Mouse (Mus musculus): ENCODE measurements around the gene Msl2. TPM values are rescaled to one million over a fixed set of nuclear protein-coding genes. Genes with fewer than 3 reads are reported as not detected.
A peak's percentile ranks its signal among the peaks of the same experiment; 100 is the strongest.

Msl2 gene
- polyA plus RNA-seq, 1 experiment from 2014 or later = 5.7 TPM

DNA sequence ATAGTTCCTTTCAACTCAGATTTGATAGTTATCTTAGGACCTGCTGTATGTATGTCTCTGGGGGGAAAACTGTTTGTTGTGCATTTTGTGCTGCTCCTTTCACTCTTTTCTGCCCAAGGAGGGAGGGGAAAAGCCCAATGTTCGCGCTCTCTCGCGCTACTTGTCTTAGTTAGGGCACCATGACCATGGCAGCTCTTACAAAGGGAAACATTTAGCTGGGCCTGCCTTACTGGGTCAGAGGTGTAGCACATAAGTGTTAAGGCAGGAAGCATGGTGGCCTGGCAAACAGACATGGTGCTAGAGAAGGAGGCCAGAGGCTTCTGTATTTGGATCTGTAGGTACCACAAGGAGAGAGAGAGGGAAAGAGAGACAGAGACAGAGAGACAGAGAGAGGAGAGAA is 4.7 kb downstream of the Msl2 start:
- no peak overlapping the region for H3K9ac ChIP-seq (ENCODE audit: low read length)
- DNase-seq (ENCODE audit: low spot score) = no peak
- H3K4me3 ChIP-seq (ENCODE audit: low read depth, low read length) = no peak overlapping the region; the same call in 1 of the 2 replicates
- no peaks in the 10 kb centered on the region for H3K9me3 ChIP-seq (ENCODE audit: control insufficient read depth, low read length)
- no peak for ATAC-seq (ENCODE audit: insufficient number of reproducible peaks, low FRiP score, low TSS enrichment, low read depth)
- H3K36me3 ChIP-seq (ENCODE audit: control insufficient read depth, insufficient read depth, low read length) = no peaks in the 10 kb centered on the region
- WGBS = 88% methylated on average over 4 of the region's 4 CpGs
- H3K4me2 ChIP-seq (ENCODE audit: low read depth, severe bottlenecking) = peak overlapping the region; percentile 10
- peaks cover 19% of the 10 kb centered on the region for H3K4me1 ChIP-seq (ENCODE audit: control insufficient read depth, insufficient read depth, low read length)
- H3K27ac ChIP-seq (replicated peaks; ENCODE audit: low read depth, low read length) = no peak overlapping the region
- no peaks in the 10 kb centered on the region for H3K27me3 ChIP-seq (ENCODE audit: control insufficient read depth, insufficient read depth, low read length)

DNA sequence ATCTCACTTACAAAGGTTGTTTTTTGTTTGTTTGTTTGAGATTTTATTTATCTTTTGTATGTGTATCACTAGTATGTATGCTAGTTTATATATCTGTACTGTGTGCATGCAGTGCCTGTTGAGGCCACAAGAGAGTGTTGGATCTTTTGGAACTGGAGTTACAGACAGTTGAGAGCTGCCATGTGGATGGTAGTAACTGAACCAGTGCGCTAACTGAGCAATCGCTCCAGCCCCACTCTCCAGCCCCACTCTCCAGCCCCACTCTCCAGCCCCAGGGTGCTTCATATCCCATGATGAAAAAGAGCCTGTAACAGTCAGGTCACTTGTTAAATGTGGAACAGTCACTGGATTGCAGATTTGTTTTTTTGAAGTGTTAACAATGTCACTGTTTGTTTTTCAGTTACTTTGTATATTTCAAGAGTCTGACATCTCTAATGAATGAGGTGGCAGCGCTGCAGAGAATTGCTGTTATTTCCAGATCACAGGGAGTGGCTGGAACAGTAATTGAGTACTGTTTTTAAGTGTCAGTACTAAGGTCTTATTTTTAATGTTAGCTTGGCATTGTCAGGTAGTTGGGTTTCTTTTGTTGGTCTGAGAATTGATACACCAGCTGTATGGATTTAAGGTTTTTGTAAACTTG is 6.3 kb downstream of the Msl2 start:
- no peak for ATAC-seq (ENCODE audit: insufficient number of reproducible peaks, low FRiP score, low TSS enrichment, low read depth)
- H3K9me3 ChIP-seq (ENCODE audit: control insufficient read depth, low read length) = no peaks in the 10 kb centered on the region
- 77% methylated on average over 3 of the region's 3 CpGs for WGBS
- no peak overlapping the region for H3K9ac ChIP-seq (ENCODE audit: low read length)
- no peaks in the 10 kb centered on the region for H3K27me3 ChIP-seq (ENCODE audit: control insufficient read depth, insufficient read depth, low read length)
- no peak for DNase-seq (ENCODE audit: low spot score)
- no peak overlapping the region for H3K27ac ChIP-seq (replicated peaks; ENCODE audit: low read depth, low read length)
- peaks cover 19% of the 10 kb centered on the region for H3K4me1 ChIP-seq (ENCODE audit: control insufficient read depth, insufficient read depth, low read length)
- H3K36me3 ChIP-seq (ENCODE audit: control insufficient read depth, insufficient read depth, low read length) = no peaks in the 10 kb centered on the region
- H3K4me2 ChIP-seq (ENCODE audit: low read depth, severe bottlenecking) = no peak overlapping the region
- H3K4me3 ChIP-seq (ENCODE audit: low read depth, low read length) = no peak overlapping the region

DNA sequence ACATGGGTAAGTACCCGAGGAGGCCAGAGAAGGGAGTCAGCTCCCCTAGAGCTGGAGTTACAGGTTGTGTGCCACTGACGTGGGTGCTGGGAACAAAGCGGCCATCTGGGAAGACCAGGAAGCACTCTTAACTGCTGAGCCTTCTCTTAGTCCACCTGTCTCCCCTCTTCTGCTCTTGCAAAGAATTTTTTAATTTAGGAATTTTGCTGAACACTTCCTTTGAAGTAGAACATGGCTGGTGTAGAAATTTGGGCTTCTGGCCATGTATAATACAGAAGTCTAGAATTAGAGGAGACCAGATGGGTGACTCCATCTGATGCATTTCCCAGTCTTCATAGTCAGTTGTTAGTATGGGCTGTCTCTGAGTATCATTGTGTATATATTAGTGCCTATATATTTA is 9.8 kb downstream of the Msl2 start:
- H3K9ac ChIP-seq (ENCODE audit: low read length) = no peak overlapping the region
- H3K9me3 ChIP-seq (ENCODE audit: control insufficient read depth, low read length) = no peaks in the 10 kb centered on the region
- WGBS = 90% methylated on average over 3 of the region's 3 CpGs
- no peaks in the 10 kb centered on the region for H3K27me3 ChIP-seq (ENCODE audit: control insufficient read depth, insufficient read depth, low read length)
- no peak overlapping the region for H3K27ac ChIP-seq (replicated peaks; ENCODE audit: low read depth, low read length)
- ATAC-seq (ENCODE audit: insufficient number of reproducible peaks, low FRiP score, low TSS enrichment, low read depth) = no peak
- H3K4me2 ChIP-seq (ENCODE audit: low read depth, severe bottlenecking) = no peak overlapping the region
- no peaks in the 10 kb centered on the region for H3K36me3 ChIP-seq (ENCODE audit: control insufficient read depth, insufficient read depth, low read length)
- no peak for DNase-seq (ENCODE audit: low spot score)
- no peak overlapping the region for H3K4me3 ChIP-seq (ENCODE audit: low read depth, low read length)
- peaks cover 7% of the 10 kb centered on the region; the same call in 1 of the 2 replicates for H3K4me1 ChIP-seq (ENCODE audit: control insufficient read depth, insufficient read depth, low read length)

DNA sequence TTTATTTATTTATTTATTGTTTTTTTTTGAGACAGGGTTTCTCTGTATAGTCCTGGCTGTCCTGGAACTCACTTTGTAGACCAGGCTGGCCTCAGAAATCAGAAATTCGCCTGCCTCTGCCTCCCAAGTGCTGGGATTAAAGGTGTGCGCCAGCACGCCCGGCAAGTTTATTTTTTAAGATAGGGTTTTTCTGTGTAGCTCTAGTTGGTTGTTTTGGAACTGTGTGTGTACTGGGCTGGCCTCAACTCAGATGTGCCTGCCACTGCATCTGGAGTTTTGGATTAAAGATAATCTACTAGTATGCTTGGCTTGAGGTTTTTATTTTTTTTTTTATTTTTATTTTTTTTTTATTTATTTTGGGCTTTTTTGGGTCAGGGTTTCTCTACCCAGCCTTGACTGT is 21.5 kb downstream of the Msl2 start:
- Histone ChIP-seq H3K36me3 (ENCODE audit: control insufficient read depth, insufficient read depth, low read length) (peaks cover 6% of the 10 kb centered on the region; the same call in 1 of the 2 replicates), H3K4me2 (ENCODE audit: low read depth, severe bottlenecking) (no peak overlapping the region), H3K27me3 (ENCODE audit: control insufficient read depth, insufficient read depth, low read length) (no peaks in the 10 kb centered on the region), H3K4me1 (ENCODE audit: control insufficient read depth, insufficient read depth, low read length) (no peaks in the 10 kb centered on the region), H3K4me3 (ENCODE audit: low read depth, low read length) (no peak overlapping the region), H3K27ac (replicated peaks; ENCODE audit: low read depth, low read length) (no peak overlapping the region), H3K9ac (ENCODE audit: low read length) (no peak overlapping the region), H3K9me3 (ENCODE audit: control insufficient read depth, low read length) (0 out of 2 replicates have a peak, but pooled peaks cover 3% of the 10 kb centered on the region)
- ATAC-seq (ENCODE audit: insufficient number of reproducible peaks, low FRiP score, low TSS enrichment, low read depth) = no peak
- WGBS = 97% methylated on average over 4 of the region's 4 CpGs
- no peak for DNase-seq (ENCODE audit: low spot score)

DNA sequence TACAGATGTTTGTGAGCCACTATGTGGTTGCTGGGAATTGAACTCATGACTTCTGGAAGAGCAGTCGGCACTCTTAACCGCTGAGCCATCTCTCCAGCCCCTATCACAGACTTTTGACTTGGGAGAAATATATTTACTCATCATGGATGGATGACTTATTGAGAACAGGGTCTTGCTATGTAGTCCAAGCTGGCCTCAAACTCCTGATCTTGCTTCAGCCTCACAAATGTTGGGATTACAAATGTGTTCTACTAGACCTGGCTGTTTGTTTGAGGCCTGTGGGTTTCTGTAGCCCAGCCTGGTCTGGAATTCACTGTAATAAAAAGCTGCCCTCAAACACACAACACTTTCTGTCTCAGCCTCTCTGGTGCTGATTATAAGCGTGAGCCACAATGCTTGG is 22.6 kb downstream of the Msl2 start:
- ATAC-seq (ENCODE audit: insufficient number of reproducible peaks, low FRiP score, low TSS enrichment, low read depth) (no peak), DNase-seq (ENCODE audit: low spot score) (no peak)
- Histone ChIP-seq H3K27me3 (ENCODE audit: control insufficient read depth, insufficient read depth, low read length) (no peaks in the 10 kb centered on the region), H3K36me3 (ENCODE audit: control insufficient read depth, insufficient read depth, low read length) (peaks cover 10% of the 10 kb centered on the region; the same call in 1 of the 2 replicates), H3K9ac (ENCODE audit: low read length) (no peak overlapping the region), H3K4me3 (ENCODE audit: low read depth, low read length) (no peak overlapping the region), H3K9me3 (ENCODE audit: control insufficient read depth, low read length) (0 out of 2 replicates have a peak, but pooled peaks cover 3% of the 10 kb centered on the region), H3K4me2 (ENCODE audit: low read depth, severe bottlenecking) (no peak overlapping the region), H3K27ac (replicated peaks; ENCODE audit: low read depth, low read length) (no peak overlapping the region), H3K4me1 (ENCODE audit: control insufficient read depth, insufficient read depth, low read length) (no peaks in the 10 kb centered on the region)
- 95% methylated on average over 3 of the region's 3 CpGs for WGBS

DNA sequence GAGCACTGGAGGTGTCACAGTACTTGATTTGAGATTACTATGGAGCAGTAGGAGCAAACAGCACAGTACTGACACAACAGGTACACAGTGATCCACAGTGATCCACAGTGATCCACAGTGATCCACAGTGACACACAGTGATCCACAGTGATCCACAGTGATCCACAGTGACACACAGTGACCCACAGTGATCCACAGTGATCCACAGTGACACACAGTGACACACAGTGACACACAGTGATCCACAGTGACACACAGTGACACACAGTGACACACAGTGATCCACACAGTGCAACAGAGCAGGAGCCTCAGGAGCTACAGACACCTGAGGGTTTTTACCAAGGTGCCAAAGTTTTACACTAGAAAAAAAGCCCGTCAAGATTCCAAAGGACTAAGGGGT is 23.6 kb downstream of the Msl2 start:
- Histone ChIP-seq H3K4me1 (ENCODE audit: control insufficient read depth, insufficient read depth, low read length) (no peaks in the 10 kb centered on the region), H3K27ac (replicated peaks; ENCODE audit: low read depth, low read length) (no peak overlapping the region), H3K27me3 (ENCODE audit: control insufficient read depth, insufficient read depth, low read length) (no peaks in the 10 kb centered on the region), H3K9ac (ENCODE audit: low read length) (no peak overlapping the region), H3K9me3 (ENCODE audit: control insufficient read depth, low read length) (0 out of 2 replicates have a peak, but pooled peaks cover 3% of the 10 kb centered on the region), H3K36me3 (ENCODE audit: control insufficient read depth, insufficient read depth, low read length) (peaks cover 10% of the 10 kb centered on the region; the same call in 1 of the 2 replicates), H3K4me2 (ENCODE audit: low read depth, severe bottlenecking) (no peak overlapping the region), H3K4me3 (ENCODE audit: low read depth, low read length) (no peak overlapping the region)
- WGBS = 68% methylated on average over 1 of the region's 1 CpGs
- ATAC-seq (ENCODE audit: insufficient number of reproducible peaks, low FRiP score, low TSS enrichment, low read depth) = no peak
- no peak for DNase-seq (ENCODE audit: low spot score)

DNA sequence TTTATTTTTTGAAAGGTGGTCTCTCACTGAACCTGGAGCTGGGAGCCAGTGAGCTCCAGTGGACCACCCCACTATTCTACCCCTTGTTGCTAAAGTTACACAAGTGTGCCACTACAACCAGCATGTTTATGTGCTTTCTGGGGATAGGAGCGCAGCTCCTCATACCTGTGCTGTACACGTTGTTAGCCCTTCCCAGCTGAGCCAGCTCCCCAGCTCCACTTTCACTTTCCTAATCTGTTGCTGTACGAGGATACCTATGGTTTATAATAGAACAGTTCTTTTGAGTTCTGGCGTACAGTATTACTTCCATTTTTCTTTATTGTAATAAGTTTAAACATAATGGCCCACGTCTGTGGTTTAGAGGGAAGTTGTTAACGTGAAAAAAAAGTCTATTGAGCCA is 25.5 kb downstream of the Msl2 start:
- Histone ChIP-seq H3K4me3 (ENCODE audit: low read depth, low read length) (no peak overlapping the region), H3K9me3 (ENCODE audit: control insufficient read depth, low read length) (0 out of 2 replicates have a peak, but pooled peaks cover 3% of the 10 kb centered on the region), H3K27ac (replicated peaks; ENCODE audit: low read depth, low read length) (no peak overlapping the region), H3K9ac (ENCODE audit: low read length) (no peak overlapping the region), H3K4me1 (ENCODE audit: control insufficient read depth, insufficient read depth, low read length) (no peaks in the 10 kb centered on the region), H3K27me3 (ENCODE audit: control insufficient read depth, insufficient read depth, low read length) (no peaks in the 10 kb centered on the region), H3K36me3 (ENCODE audit: control insufficient read depth, insufficient read depth, low read length) (peaks cover 10% of the 10 kb centered on the region; the same call in 1 of the 2 replicates), H3K4me2 (ENCODE audit: low read depth, severe bottlenecking) (no peak overlapping the region)
- WGBS = 91% methylated on average over 6 of the region's 6 CpGs
- no peak for ATAC-seq (ENCODE audit: insufficient number of reproducible peaks, low FRiP score, low TSS enrichment, low read depth)
- DNase-seq (ENCODE audit: low spot score) = no peak

DNA sequence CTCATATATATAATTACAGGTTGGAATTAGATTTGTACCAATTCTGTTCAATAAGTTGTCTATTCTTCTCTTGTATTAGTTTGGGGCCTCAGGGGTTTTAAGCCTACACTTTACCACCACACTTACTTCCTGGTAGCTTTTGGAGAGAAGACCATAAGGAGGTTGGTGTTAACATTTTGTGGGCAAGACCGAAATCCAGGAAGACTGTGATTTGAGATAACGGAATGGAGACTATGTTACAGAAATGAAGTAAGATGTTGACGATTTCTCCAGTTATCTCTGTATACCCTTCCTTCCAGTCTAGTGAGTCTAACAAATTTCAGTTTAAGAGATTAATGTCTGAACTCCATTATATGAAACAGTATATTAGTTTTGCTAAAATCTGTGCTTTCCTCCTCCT is 26.3 kb downstream of the Msl2 start:
- 95% methylated on average over 3 of the region's 3 CpGs for WGBS
- Histone ChIP-seq H3K4me2 (ENCODE audit: low read depth, severe bottlenecking) (no peak overlapping the region), H3K9me3 (ENCODE audit: control insufficient read depth, low read length) (0 out of 2 replicates have a peak, but pooled peaks cover 3% of the 10 kb centered on the region), H3K4me1 (ENCODE audit: control insufficient read depth, insufficient read depth, low read length) (no peaks in the 10 kb centered on the region), H3K36me3 (ENCODE audit: control insufficient read depth, insufficient read depth, low read length) (peaks cover 10% of the 10 kb centered on the region; the same call in 1 of the 2 replicates), H3K9ac (ENCODE audit: low read length) (no peak overlapping the region), H3K4me3 (ENCODE audit: low read depth, low read length) (no peak overlapping the region), H3K27ac (replicated peaks; ENCODE audit: low read depth, low read length) (no peak overlapping the region), H3K27me3 (ENCODE audit: control insufficient read depth, insufficient read depth, low read length) (no peaks in the 10 kb centered on the region)
- ATAC-seq (ENCODE audit: insufficient number of reproducible peaks, low FRiP score, low TSS enrichment, low read depth) (no peak), DNase-seq (ENCODE audit: low spot score) (no peak)
